Mouse (Mus musculus) forebrain, postnatal 0 days (tissue): ENCODE data around the gene Cabcoco1. TPM values are rescaled to one million over a fixed set of nuclear protein-coding genes. Genes with fewer than 3 reads are reported as not detected.

Source experiments
- ATAC-seq: fragments of 200-750 bp; cut with Nextera tagmentation; 2 replicates; pipeline ENCODE4 v1.8.0; 2017; ENCODE audit warnings: mild to moderate bottlenecking, moderate library complexity
- DNase-seq: peaks from one replicate; pipeline ENCODE4 v3.0.0-alpha.2; 2015
- H3K27ac ChIP-seq: fragments of 300-500 bp; sonication (generic); 2 replicates; pipeline ENCODE4 v1.5.1; 2014; ENCODE audit warnings: low read depth, mild to moderate bottlenecking, antibody characterized with exemption, low read length, moderate library complexity, mixed read lengths
- H3K27me3 ChIP-seq: fragments of 300-500 bp; sonication (generic); 2 replicates; pipeline ENCODE4 v1.6.1; 2014; ENCODE audit warnings: mild to moderate bottlenecking, low read length, mixed read lengths; ENCODE audit not compliant: insufficient read depth
- H3K36me3 ChIP-seq: fragments of 300-500 bp; sonication (generic); 2 replicates; pipeline ENCODE4 v1.6.1; 2014; ENCODE audit warnings: mild to moderate bottlenecking, moderate library complexity; ENCODE audit not compliant: insufficient read depth
- H3K4me1 ChIP-seq: fragments of 300-500 bp; sonication (generic); 2 replicates; pipeline ENCODE4 v1.6.1; 2014; ENCODE audit warnings: antibody characterized with exemption; ENCODE audit not compliant: insufficient read depth
- H3K4me2 ChIP-seq: fragments of 300-500 bp; sonication (generic); 2 replicates; pipeline ENCODE4 v1.6.1; 2014; ENCODE audit warnings: low read depth, mild to moderate bottlenecking, moderate library complexity
- H3K4me3 ChIP-seq: fragments of 300-500 bp; sonication (generic); 2 replicates; pipeline ENCODE4 v1.5.1; 2014; ENCODE audit warnings: low read depth, low read length, mixed read lengths
- H3K9ac ChIP-seq: fragments of 300-500 bp; sonication (generic); 2 replicates; pipeline ENCODE4 v1.6.1; 2014; ENCODE audit warnings: mild to moderate bottlenecking
- H3K9me3 ChIP-seq: fragments of 300-500 bp; sonication (generic); 2 replicates; pipeline ENCODE4 v1.6.1; 2016; ENCODE audit warnings: low read length
- CTCF ChIP-seq: sonication (generic); IDR thresholded peaks from 2 replicates; pipeline ENCODE4 v1.5.1; 2016; ENCODE audit warnings: antibody characterized with exemption, control low read depth, low read depth
- WGBS: fragments of 180-500 bp; shearing (Covaris S2); extraction: QIAGEN DNeasy Blood & Tissue Kit; methylation state at CpG from one replicate; pipeline ENCODE4 v1.1.7; 2014; 5-methylcytosine and 5-hydroxymethylcytosine counted together
- polyA plus RNA-seq: library from polyadenylated mRNA; unstranded; fragments of >200 nt; fragmentation: Nextera tagmentation; extraction: Ambion mirVana; gene quantifications from 2 replicates; pipeline ENCODE4 v1.2.1, GENCODE M21; 2015
- total RNA-seq: library from RNA; depleted of rRNA; stranded (reverse); fragments of >200 nt; gene quantifications from 2 replicates; pipeline ENCODE4 v1.2.3, GENCODE M21; 2014

Cabcoco1 gene
- total and polyA plus RNA-seq, 2 experiments from 2014 or later: 1.2 to 3.0 TPM

GRCm38 (mm10) chr10:68558828-68559219 lies 17.1 kb upstream of the Cabcoco1 start:
- Histone ChIP-seq H3K9me3 (no peaks in the 10 kb centered on the region), H3K27me3 (no peaks in the 10 kb centered on the region), H3K36me3 (no peaks in the 10 kb centered on the region), H3K4me3 (no peak overlapping the region), H3K4me1 (no peaks in the 10 kb centered on the region), H3K4me2 (0 out of 2 replicates have a peak overlapping the region, but pooled peaks have one; percentile 3), H3K9ac (no peak overlapping the region), H3K27ac (no peak overlapping the region)
- ATAC-seq: no peak
- DNase-seq: no peak
- WGBS: 15% methylated on average over 4 of the region's 4 CpGs
- no peak for TF ChIP-seq CTCF

- H3K4me1 ChIP-seq: no peaks in the 10 kb centered on the region
- H3K9ac ChIP-seq: no peak overlapping the region
- no peak overlapping the region for H3K27ac ChIP-seq
- H3K9me3 ChIP-seq: no peaks in the 10 kb centered on the region
- DNase-seq (peak; percentile 87), ATAC-seq (peak; percentile 76)
- H3K36me3 ChIP-seq: no peaks in the 10 kb centered on the region
- no peak overlapping the region for H3K4me3 ChIP-seq
- TF ChIP-seq CTCF: no peak
- H3K4me2 ChIP-seq: 0 out of 2 replicates have a peak overlapping the region, but pooled peaks have one; percentile 3
- WGBS: 27% methylated on average over 13 of the region's 13 CpGs
- H3K27me3 ChIP-seq: no peaks in the 10 kb centered on the region
Observed at GRCm38 (mm10) chr10:68558105-68558827, 16.6 kb upstream of the Cabcoco1 start.

- ATAC-seq (no peak), DNase-seq (no peak)
- H3K27me3 ChIP-seq: no peaks in the 10 kb centered on the region
- no peaks in the 10 kb centered on the region for H3K9me3 ChIP-seq
- no peak overlapping the region for H3K4me2 ChIP-seq
- no peak overlapping the region for H3K4me3 ChIP-seq
- H3K9ac ChIP-seq: no peak overlapping the region
- no peak overlapping the region for H3K27ac ChIP-seq
- 95% methylated on average over 3 of the region's 3 CpGs for WGBS
- no peak for TF ChIP-seq CTCF
- H3K36me3 ChIP-seq: no peaks in the 10 kb centered on the region
- H3K4me1 ChIP-seq: no peaks in the 10 kb centered on the region
Observed at GRCm38 (mm10) chr10:68553677-68554076, 12.0 kb upstream of the Cabcoco1 start.

GRCm38 (mm10) chr10:68552556-68552955 lies 10.9 kb upstream of the Cabcoco1 start:
- TF ChIP-seq CTCF: no peak
- Histone ChIP-seq H3K4me2 (no peak overlapping the region), H3K4me1 (no peaks in the 10 kb centered on the region), H3K4me3 (no peak overlapping the region), H3K27ac (no peak overlapping the region), H3K9me3 (no peaks in the 10 kb centered on the region), H3K36me3 (no peaks in the 10 kb centered on the region), H3K9ac (no peak overlapping the region), H3K27me3 (no peaks in the 10 kb centered on the region)
- ATAC-seq (no peak), DNase-seq (no peak)
- 83% methylated on average over 2 of the region's 2 CpGs for whole genome bisulfite sequencing

GRCm38 (mm10) chr10:68551316-68551715 lies 9.6 kb upstream of the Cabcoco1 start:
- Histone ChIP-seq H3K9ac (no peak overlapping the region), H3K4me1 (no peaks in the 10 kb centered on the region), H3K4me3 (no peak overlapping the region), H3K27ac (no peak overlapping the region), H3K4me2 (no peak overlapping the region), H3K36me3 (no peaks in the 10 kb centered on the region), H3K27me3 (no peaks in the 10 kb centered on the region), H3K9me3 (no peaks in the 10 kb centered on the region)
- no peak for ATAC-seq
- TF ChIP-seq CTCF: no peak
- WGBS: 85% methylated on average over 7 of the region's 7 CpGs
- DNase-seq: no peak

GRCm38 (mm10) chr10:68550668-68551267 lies 9.1 kb upstream of the Cabcoco1 start:
- Histone ChIP-seq H3K27ac (no peak overlapping the region), H3K36me3 (no peaks in the 10 kb centered on the region), H3K9me3 (no peaks in the 10 kb centered on the region), H3K4me1 (no peaks in the 10 kb centered on the region), H3K4me3 (no peak overlapping the region), H3K27me3 (no peaks in the 10 kb centered on the region), H3K4me2 (no peak overlapping the region), H3K9ac (no peak overlapping the region)
- 55% methylated on average over 9 of the region's 9 CpGs for WGBS
- ATAC-seq (no peak; the same call in 1 of the 2 replicates), DNase-seq (no peak)
- no peak for TF ChIP-seq CTCF

GRCm38 (mm10) chr10:68543107-68543506 lies 1.4 kb upstream of the Cabcoco1 start:
- Histone ChIP-seq H3K27ac (no peak overlapping the region), H3K36me3 (no peaks in the 10 kb centered on the region), H3K4me3 (no peak overlapping the region), H3K9ac (no peak overlapping the region), H3K9me3 (no peaks in the 10 kb centered on the region), H3K27me3 (no peaks in the 10 kb centered on the region), H3K4me2 (no peak overlapping the region), H3K4me1 (peaks cover 12% of the 10 kb centered on the region; the same call in 1 of the 2 replicates)
- DNase-seq (no peak), ATAC-seq (no peak)
- TF ChIP-seq CTCF: no peak
- 63% methylated on average over 3 of the region's 3 CpGs for WGBS
